Mouse (Mus musculus): ENCODE measurements at regions not wholly inside any gene's neighbourhood (a gene's known extent, or its start where the extent isn't known, plus 50 kb on each side); places are given as distances from the start of the nearest gene placed in this dataset.

GRCm38 (mm10) chr11:64369516-64369915 lies 65.6 kb upstream of the Hs3st3a1 start:
- H3K27me3 ChIP-seq = no peaks in the 10 kb centered on the region
- H3K4me1 ChIP-seq (replicated peaks) = no peaks in the 10 kb centered on the region
- 67% methylated on average over 8 of the region's 8 CpGs for WGBS
- H3K9ac ChIP-seq = no peak overlapping the region
- ATAC-seq (ENCODE audit: low read depth) = no peak
- no peaks in the 10 kb centered on the region for H3K9me3 ChIP-seq
- no peak overlapping the region for H3K27ac ChIP-seq (replicated peaks)
- H3K4me2 ChIP-seq = no peak overlapping the region
- no peak overlapping the region for H3K4me3 ChIP-seq
- H3K36me3 ChIP-seq = no peaks in the 10 kb centered on the region

GRCm38 (mm10) chr11:64335456-64335855 lies 99.7 kb upstream of the Hs3st3a1 start:
- no peak overlapping the region for H3K4me2 ChIP-seq
- ATAC-seq (ENCODE audit: low read depth) = no peak
- no peaks in the 10 kb centered on the region for H3K36me3 ChIP-seq
- H3K9ac ChIP-seq = no peak overlapping the region
- H3K4me1 ChIP-seq (replicated peaks) = 0 out of 2 replicates have a peak, but pooled peaks cover 2% of the 10 kb centered on the region
- H3K27me3 ChIP-seq = no peaks in the 10 kb centered on the region
- no peak overlapping the region for H3K4me3 ChIP-seq
- H3K9me3 ChIP-seq = no peaks in the 10 kb centered on the region
- 64% methylated on average over 11 of the region's 11 CpGs for WGBS
- H3K27ac ChIP-seq (replicated peaks) = no peak overlapping the region

GRCm38 (mm10) chr11:64332406-64332805 lies 102.7 kb upstream of the Hs3st3a1 start:
- no peak for ATAC-seq (ENCODE audit: low read depth)
- Histone ChIP-seq H3K27ac (replicated peaks) (no peak overlapping the region), H3K4me1 (replicated peaks) (0 out of 2 replicates have a peak, but pooled peaks cover 5% of the 10 kb centered on the region), H3K9ac (no peak overlapping the region), H3K4me3 (no peak overlapping the region), H3K27me3 (no peaks in the 10 kb centered on the region), H3K9me3 (no peaks in the 10 kb centered on the region), H3K4me2 (no peak overlapping the region), H3K36me3 (no peaks in the 10 kb centered on the region)
- 82% methylated on average over 7 of the region's 7 CpGs for WGBS

GRCm38 (mm10) chr11:64331811-64332210 lies 103.3 kb upstream of the Hs3st3a1 start:
- 84% methylated on average over 5 of the region's 5 CpGs for WGBS

GRCm38 (mm10) chr11:64329129-64329528 lies 106.0 kb upstream of the Hs3st3a1 start:
- no peak overlapping the region for H3K4me3 ChIP-seq
- no peak overlapping the region for H3K4me2 ChIP-seq
- WGBS = 88% methylated on average over 3 of the region's 3 CpGs
- H3K9me3 ChIP-seq = no peaks in the 10 kb centered on the region
- H3K27me3 ChIP-seq = no peaks in the 10 kb centered on the region
- H3K27ac ChIP-seq (replicated peaks) = no peak overlapping the region
- H3K4me1 ChIP-seq (replicated peaks) = 0 out of 2 replicates have a peak, but pooled peaks cover 3% of the 10 kb centered on the region
- H3K36me3 ChIP-seq = no peaks in the 10 kb centered on the region
- no peak for ATAC-seq (ENCODE audit: low read depth)
- no peak overlapping the region for H3K9ac ChIP-seq

More at GRCm38 (mm10) chr11:64331811-64332210, 103.3 kb upstream of the Hs3st3a1 start:
- no peaks in the 10 kb centered on the region for H3K36me3 ChIP-seq
- no peak overlapping the region for H3K9ac ChIP-seq
- H3K4me1 ChIP-seq (replicated peaks) = 0 out of 2 replicates have a peak, but pooled peaks cover 5% of the 10 kb centered on the region
- H3K27me3 ChIP-seq = no peaks in the 10 kb centered on the region
- ATAC-seq (ENCODE audit: low read depth) = no peak
- no peaks in the 10 kb centered on the region for H3K9me3 ChIP-seq
- no peak overlapping the region for H3K4me3 ChIP-seq
- no peak overlapping the region for H3K4me2 ChIP-seq
- H3K27ac ChIP-seq (replicated peaks) = no peak overlapping the region

GRCm38 (mm10) chr11:64327771-64328170 lies 107.4 kb upstream of the Hs3st3a1 start:
- no peak overlapping the region for H3K9ac ChIP-seq
- no peaks in the 10 kb centered on the region for H3K27me3 ChIP-seq
- WGBS = 59% methylated on average over 3 of the region's 3 CpGs
- no peak overlapping the region for H3K4me3 ChIP-seq
- no peak overlapping the region for H3K27ac ChIP-seq (replicated peaks)
- 0 out of 2 replicates have a peak, but pooled peaks cover 3% of the 10 kb centered on the region for H3K4me1 ChIP-seq (replicated peaks)
- no peaks in the 10 kb centered on the region for H3K36me3 ChIP-seq
- H3K9me3 ChIP-seq = no peaks in the 10 kb centered on the region
- no peak for ATAC-seq (ENCODE audit: low read depth)
- H3K4me2 ChIP-seq = no peak overlapping the region

GRCm38 (mm10) chr11:64326646-64327045 lies 108.5 kb upstream of the Hs3st3a1 start:
- WGBS = 92% methylated on average over 7 of the region's 7 CpGs
- H3K4me2 ChIP-seq = no peak overlapping the region
- no peaks in the 10 kb centered on the region for H3K27me3 ChIP-seq
- H3K9ac ChIP-seq = no peak overlapping the region
- H3K4me1 ChIP-seq (replicated peaks) = 0 out of 2 replicates have a peak, but pooled peaks cover 3% of the 10 kb centered on the region
- ATAC-seq (ENCODE audit: low read depth) = no peak
- no peaks in the 10 kb centered on the region for H3K36me3 ChIP-seq
- no peak overlapping the region for H3K4me3 ChIP-seq
- no peaks in the 10 kb centered on the region for H3K9me3 ChIP-seq
- H3K27ac ChIP-seq (replicated peaks) = no peak overlapping the region

- no peaks in the 10 kb centered on the region for H3K9me3 ChIP-seq
- H3K4me1 ChIP-seq (replicated peaks) = no peaks in the 10 kb centered on the region
- H3K4me2 ChIP-seq = no peak overlapping the region
- no peak overlapping the region for H3K9ac ChIP-seq
- H3K4me3 ChIP-seq = no peak overlapping the region
- WGBS = 77% methylated on average over 8 of the region's 8 CpGs
- no peak for ATAC-seq (ENCODE audit: low read depth)
- H3K27me3 ChIP-seq = no peaks in the 10 kb centered on the region
- no peak overlapping the region for H3K27ac ChIP-seq (replicated peaks)
- H3K36me3 ChIP-seq = no peaks in the 10 kb centered on the region
These were observed 113.2 kb upstream of the Hs3st3a1 start for GRCm38 (mm10) chr11:64321900-64322425.

GRCm38 (mm10) chr11:64317458-64317857 lies 117.7 kb upstream of the Hs3st3a1 start:
- Histone ChIP-seq H3K27ac (replicated peaks) (no peak overlapping the region), H3K4me3 (no peak overlapping the region), H3K27me3 (no peaks in the 10 kb centered on the region), H3K4me1 (replicated peaks) (no peaks in the 10 kb centered on the region), H3K9me3 (no peaks in the 10 kb centered on the region), H3K4me2 (no peak overlapping the region), H3K36me3 (no peaks in the 10 kb centered on the region), H3K9ac (no peak overlapping the region)
- no peak for ATAC-seq (ENCODE audit: low read depth)
- 85% methylated on average over 6 of the region's 6 CpGs for WGBS

GRCm38 (mm10) chr11:64314997-64315396 lies 120.1 kb upstream of the Hs3st3a1 start:
- no peak overlapping the region for H3K4me3 ChIP-seq
- H3K4me2 ChIP-seq = no peak overlapping the region
- H3K27me3 ChIP-seq = no peaks in the 10 kb centered on the region
- H3K27ac ChIP-seq (replicated peaks) = no peak overlapping the region
- H3K36me3 ChIP-seq = no peaks in the 10 kb centered on the region
- 41% methylated on average over 5 of the region's 5 CpGs for WGBS
- H3K9ac ChIP-seq = no peak overlapping the region
- H3K4me1 ChIP-seq (replicated peaks) = no peaks in the 10 kb centered on the region
- H3K9me3 ChIP-seq = no peaks in the 10 kb centered on the region
- ATAC-seq (ENCODE audit: low read depth) = no peak

- no peak for ATAC-seq (ENCODE audit: low read depth)
- H3K9me3 ChIP-seq = no peaks in the 10 kb centered on the region
- H3K9ac ChIP-seq = no peak overlapping the region
- H3K4me1 ChIP-seq (replicated peaks) = no peaks in the 10 kb centered on the region
- no peak overlapping the region for H3K27ac ChIP-seq (replicated peaks)
- H3K4me2 ChIP-seq = no peak overlapping the region
- WGBS = 69% methylated on average over 5 of the region's 5 CpGs
- no peaks in the 10 kb centered on the region for H3K27me3 ChIP-seq
- no peaks in the 10 kb centered on the region for H3K36me3 ChIP-seq
- H3K4me3 ChIP-seq = no peak overlapping the region
These were observed 121.9 kb upstream of the Hs3st3a1 start for GRCm38 (mm10) chr11:64313241-64313640.

GRCm38 (mm10) chr11:64309881-64310280 lies 125.3 kb upstream of the Hs3st3a1 start:
- Histone ChIP-seq H3K4me1 (replicated peaks) (no peaks in the 10 kb centered on the region), H3K36me3 (no peaks in the 10 kb centered on the region), H3K27ac (replicated peaks) (no peak overlapping the region), H3K9me3 (no peaks in the 10 kb centered on the region), H3K9ac (no peak overlapping the region), H3K27me3 (no peaks in the 10 kb centered on the region), H3K4me2 (no peak overlapping the region), H3K4me3 (no peak overlapping the region)
- ATAC-seq (ENCODE audit: low read depth) = no peak

GRCm38 (mm10) chr11:64297825-64298224 lies 137.3 kb upstream of the Hs3st3a1 start:
- Histone ChIP-seq H3K4me2 (no peak overlapping the region), H3K27ac (replicated peaks) (no peak overlapping the region), H3K36me3 (no peaks in the 10 kb centered on the region), H3K4me1 (replicated peaks) (peaks cover 20% of the 10 kb centered on the region), H3K27me3 (no peaks in the 10 kb centered on the region), H3K9me3 (no peaks in the 10 kb centered on the region), H3K4me3 (no peak overlapping the region), H3K9ac (no peak overlapping the region)
- WGBS = 13% methylated on average over 5 of the region's 5 CpGs
- ATAC-seq (ENCODE audit: low read depth) = no peak
